Mouse (Mus musculus): Measurements from ENCODE around the gene Snrpa1.

Snrpa1 gene

GRCm38 (mm10) chr7:66113561-66113960, 54.8 kb downstream of the Snrpa1 start:
- no peak for DNase-seq (ENCODE audit: low spot score in 2 of 2)

GRCm38 (mm10) chr7:66115821-66116343, 57.1 kb downstream of the Snrpa1 start:
- DNase-seq (ENCODE audit: low spot score in 2 of 2): no peak

DNA sequence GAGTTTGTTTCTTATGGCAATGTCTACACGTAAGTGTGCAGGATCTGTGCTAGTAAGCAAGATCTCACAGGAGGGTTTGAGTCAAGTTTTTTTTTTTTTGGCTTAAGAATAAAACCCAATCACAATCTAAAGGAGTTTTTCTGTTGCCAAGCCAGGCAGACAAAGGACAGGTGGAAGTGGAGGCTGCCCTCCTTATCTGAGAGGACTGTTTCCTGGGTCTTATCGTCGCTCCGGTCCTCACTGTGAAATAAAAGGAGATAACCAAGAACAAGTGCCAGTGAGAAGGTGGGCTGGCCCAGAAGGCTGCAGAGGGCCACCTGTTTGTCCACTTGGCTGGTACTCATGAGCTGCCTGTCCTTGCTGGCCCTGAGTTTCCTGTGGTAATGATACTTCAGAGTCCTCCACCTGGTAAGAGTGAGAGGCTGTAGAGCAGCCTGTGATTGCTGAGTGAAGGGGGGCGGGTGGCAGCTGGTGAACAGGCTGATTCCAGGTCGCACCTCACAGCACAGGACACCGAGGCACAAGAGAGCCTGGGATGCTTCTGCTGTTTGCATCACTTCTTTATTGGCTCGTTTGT, 58.2 kb downstream of the Snrpa1 start:
- DNase-seq (ENCODE audit: low spot score in 2 of 2): no peak

GRCm38 (mm10) chr7:66118046-66118445, 59.2 kb downstream of the Snrpa1 start:
- no peak for DNase-seq (ENCODE audit: low spot score in 2 of 2)

GRCm38 (mm10) chr7:66118796-66119195, 60.0 kb downstream of the Snrpa1 start:
- no peak for DNase-seq (ENCODE audit: low spot score in 2 of 2)

- DNase-seq (ENCODE audit: low spot score in 2 of 2): no peak
These were observed 61.3 kb downstream of the Snrpa1 start for GRCm38 (mm10) chr7:66120139-66120538.

GRCm38 (mm10) chr7:66120702-66121396, 62.0 kb downstream of the Snrpa1 start:
- no peak for DNase-seq (ENCODE audit: low spot score in 2 of 2)
